Mouse (Mus musculus) adrenal gland (tissue): Measurements from ENCODE around the gene Cyp26c1.

Experiments
- intact Hi-C: fragments of 180-260 bp; cut with DNase I; formaldehyde crosslinking; loops from one replicate; pipeline ENCODE4 v1.15.1; 2025
- long read RNA-seq, 2 experiments: library from polyadenylated mRNA; unstranded; transcript quantifications; one replicate each; pipeline ENCODE4 v2.0.0; 2020; ENCODE audit warnings: borderline replicate concordance in 1 of 2; ENCODE audit not compliant: insufficient replicate concordance in 1 of 2

Cyp26c1 gene
- long read RNA-seq, experiment 1: 0 reads
- long read RNA-seq, experiment 2: 0 reads

DNA sequence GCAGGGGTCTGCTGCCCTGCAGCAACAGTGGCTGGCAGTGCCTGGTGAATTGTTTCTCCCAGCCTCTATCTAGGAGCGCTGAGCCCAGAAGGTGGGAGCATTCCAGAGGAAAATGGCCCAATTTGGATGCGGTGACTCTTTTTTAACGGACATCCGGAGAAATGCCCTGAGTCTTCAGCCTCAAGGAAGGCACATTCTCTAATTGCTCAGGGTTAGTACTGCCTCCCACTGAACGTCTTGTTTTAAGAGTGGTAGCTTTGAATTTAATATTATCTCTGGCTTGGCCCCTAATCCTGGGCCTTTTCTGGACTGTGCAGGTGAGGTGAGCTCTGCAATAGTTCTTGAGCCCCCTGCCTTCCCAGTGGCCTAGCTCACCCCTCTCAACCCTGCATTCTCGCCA, at the start of gene Cyp26c1:
Gene Cyp26c1, plus strand, starts transcription at position 301 of the 400 bp plus-strand sequence.
- intact Hi-C loops: no loop called here

DNA sequence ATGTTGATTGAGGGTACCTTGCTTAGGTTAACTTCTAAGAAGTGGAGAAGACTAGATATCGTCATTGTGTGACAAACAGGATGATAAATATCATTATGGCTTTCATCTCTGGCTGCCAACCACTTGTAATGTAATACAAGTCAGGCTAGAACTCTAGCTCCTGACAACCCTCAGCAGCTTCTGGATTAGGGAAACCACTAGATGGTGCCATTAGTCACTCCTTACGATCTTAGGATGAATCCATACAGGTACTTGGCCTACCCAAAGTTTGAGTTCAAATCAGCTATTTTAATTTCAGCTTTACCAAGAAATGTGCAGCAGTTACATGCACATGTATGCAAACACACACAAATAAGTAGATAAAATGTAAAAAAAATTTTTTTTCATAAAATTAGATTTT, 37.4 kb upstream of the Cyp26c1 start:
- intact Hi-C loops: no loop called here

DNA sequence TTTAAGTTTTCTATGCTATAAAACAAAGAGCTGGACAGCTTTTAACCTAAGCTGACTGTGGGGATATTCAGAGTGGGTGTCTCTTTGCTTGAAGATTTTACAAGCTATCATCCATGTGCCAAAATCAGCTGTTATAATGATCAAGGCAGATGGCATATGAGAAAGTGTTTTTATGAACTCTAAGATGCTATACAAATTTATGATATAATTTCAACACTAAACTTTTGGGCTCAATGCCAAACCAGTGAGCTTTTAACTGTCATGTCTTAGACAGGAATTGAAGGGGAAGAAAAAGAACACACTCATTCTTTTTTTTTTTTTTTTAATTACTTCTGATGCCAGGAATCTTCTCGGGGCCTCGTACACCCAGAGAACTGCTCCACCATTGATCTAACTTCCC, 34.9 kb upstream of the Cyp26c1 start:
- intact Hi-C loops: no loop called here

DNA sequence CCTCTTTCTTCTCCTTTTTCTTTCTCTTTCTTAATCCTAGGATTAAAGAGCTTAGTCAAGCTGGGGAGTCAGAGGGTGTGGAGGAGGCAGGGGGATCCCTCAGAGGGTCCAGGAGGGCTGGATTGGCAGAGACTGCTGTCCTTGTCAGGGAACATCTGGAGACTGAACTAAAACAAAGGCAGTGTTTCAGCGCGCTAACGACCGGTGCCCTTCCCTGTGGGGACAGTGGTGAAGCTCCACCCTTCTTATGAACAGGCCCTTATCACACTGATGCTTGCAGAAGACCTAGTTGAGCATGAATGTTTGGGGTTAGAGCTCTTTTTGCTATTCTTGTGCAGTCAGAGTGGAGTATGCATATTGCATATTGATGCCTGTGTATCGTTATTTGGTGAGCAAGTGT, 31.4 kb upstream of the Cyp26c1 start:
- intact Hi-C loops: no loop called here

DNA sequence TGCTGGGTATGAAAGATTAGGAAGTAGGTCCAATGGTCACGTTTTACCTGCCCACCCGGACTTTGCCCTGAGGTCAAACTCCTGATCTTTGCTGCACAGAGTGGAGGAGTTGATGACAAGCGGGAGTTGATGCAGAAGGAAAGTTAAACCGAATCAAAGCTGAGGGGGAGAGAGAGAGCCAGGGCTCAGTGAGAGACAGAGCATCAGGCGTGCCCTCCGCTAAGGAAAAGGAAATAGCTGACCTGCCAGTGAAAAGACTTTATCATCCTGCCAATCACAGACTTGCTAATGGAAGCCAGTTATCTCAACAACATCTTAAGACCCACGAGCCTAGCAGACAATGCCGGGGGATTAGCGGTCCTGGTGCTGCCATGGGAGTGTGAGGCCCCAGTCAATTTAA, 28.9 kb upstream of the Cyp26c1 start:
- intact Hi-C loops: no loop called here

DNA sequence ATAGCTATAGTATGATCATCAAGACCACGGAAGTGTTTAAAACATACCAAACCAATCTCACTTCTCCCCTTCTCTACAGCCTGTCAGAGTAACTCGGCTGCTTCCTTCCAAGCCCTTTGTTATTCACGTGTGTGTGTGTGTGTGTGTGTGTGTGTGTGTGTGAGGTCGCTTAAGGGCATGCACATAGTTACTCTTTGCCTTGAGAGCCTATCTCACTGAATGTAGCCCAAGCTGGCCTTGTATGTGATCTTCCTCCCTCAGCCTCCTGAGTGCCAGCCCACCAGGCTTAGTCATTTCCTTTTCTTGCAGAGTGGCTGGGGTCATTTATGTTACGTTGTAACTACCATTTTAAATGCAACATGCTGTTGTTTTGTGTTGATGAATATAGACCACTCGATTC, 20.1 kb upstream of the Cyp26c1 start:
- intact Hi-C loops: no loop called here

DNA sequence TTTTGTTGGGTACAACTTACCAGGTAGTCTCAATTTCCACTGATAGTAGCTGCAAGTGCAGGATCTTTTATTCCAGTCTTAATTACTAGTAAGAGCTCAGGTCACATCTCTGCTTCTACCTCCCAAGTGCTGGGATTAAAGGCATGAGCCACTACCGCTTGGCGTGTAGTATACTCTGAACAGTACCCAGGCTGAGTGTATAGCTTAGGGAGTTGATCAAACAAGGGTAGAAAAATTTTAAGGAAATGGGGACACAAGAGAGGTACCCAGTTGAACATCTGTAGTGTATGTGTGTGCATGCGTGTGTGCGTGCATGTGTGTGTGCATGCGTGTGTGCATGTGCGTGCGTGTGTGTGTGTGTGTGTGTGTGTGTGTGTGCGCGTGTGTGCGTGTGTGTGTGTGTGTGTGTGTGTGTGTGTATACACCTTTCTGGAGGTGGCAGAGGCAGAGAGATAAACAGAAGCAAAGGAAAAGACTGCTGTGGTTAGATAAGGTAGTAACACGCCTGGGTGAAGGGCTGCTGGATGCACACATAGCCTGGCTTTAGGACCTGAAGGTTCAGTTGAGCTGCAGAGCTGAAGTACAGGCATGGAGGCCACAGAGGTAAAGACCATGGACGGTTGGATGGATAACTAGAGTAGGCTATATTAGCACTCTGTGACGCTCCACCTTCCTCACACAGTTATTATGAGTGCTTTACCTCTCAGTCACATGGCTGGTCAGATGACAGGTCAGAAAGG, 17.4 kb upstream of the Cyp26c1 start:
- intact Hi-C loops: no loop called here

DNA sequence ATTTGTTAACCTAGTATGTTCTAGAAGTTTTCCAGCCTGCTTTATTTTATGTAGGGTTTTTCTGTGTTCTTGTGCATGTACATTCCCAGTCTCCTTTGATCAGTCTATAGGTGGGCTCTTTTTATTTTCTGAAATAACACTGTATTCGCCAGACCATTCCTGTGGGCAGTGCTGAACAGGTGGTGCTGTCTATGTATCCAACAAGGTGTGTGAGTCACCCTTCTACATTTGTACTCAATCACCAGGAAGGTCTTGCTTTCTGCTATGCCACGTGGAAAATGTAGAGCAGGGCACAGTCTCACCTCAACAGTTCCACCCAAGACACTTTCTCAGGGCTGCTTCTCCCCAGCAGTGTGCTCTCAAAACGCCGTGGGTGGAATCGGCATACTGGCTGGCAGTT, 16.7 kb upstream of the Cyp26c1 start:
- intact Hi-C loops: no loop called here

DNA sequence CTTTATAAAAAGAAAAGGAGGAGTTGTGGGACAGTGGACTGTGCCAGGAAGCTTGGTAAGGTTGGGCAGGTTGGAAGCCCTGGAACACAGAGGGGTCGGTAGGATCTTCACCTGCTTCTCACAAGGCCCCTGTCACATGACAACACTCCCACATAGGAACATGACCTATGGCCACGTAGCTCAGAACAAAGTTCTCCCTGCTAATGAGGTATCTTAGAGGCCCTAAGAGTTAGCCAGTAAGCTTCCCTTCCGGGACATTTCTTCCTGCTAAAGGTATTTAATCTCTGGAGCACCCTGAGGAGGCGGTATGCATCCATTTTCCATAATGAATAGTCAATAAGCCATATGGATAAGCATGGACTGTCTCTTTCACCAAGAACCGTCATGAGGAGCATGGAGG, 15.9 kb upstream of the Cyp26c1 start:
- intact Hi-C loops: no loop called here

DNA sequence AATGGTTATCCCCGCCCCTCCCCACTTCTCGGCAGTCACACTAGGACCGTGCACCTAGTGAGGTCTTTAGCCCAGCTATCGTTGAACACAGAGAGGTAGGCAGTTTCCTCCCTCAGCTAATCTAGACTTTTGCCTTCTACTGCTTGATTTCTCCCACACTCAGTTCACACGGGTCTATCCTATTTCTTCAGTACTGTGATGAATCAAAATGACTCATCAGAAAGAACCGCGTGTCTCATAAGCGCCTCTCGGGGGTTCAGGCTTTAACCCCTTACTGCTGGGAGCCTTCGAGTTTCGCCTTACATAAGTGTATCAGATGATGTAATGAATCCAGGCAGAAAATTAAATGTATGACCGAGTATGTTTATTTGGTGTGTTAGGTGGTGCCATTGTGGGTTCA, 12.0 kb upstream of the Cyp26c1 start:
- intact Hi-C loops: no loop called here

DNA sequence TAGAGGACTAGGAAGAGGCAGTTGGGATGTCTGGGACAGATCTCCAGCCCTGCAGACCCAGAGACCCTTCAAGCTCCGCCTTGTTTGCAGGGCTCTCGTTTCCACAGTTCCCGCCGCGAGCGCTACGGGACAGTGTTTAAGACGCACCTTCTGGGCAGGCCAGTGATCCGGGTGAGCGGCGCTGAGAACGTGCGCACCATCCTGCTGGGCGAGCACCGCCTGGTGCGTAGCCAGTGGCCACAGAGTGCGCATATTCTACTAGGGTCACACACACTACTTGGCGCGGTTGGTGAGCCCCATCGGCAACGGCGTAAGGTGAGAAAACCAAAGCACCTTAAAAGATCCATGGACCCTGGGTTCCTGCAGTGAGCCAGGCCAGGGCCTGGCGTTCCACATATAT, 966 bp downstream of the Cyp26c1 start:
- intact Hi-C loops: no loop called here

DNA sequence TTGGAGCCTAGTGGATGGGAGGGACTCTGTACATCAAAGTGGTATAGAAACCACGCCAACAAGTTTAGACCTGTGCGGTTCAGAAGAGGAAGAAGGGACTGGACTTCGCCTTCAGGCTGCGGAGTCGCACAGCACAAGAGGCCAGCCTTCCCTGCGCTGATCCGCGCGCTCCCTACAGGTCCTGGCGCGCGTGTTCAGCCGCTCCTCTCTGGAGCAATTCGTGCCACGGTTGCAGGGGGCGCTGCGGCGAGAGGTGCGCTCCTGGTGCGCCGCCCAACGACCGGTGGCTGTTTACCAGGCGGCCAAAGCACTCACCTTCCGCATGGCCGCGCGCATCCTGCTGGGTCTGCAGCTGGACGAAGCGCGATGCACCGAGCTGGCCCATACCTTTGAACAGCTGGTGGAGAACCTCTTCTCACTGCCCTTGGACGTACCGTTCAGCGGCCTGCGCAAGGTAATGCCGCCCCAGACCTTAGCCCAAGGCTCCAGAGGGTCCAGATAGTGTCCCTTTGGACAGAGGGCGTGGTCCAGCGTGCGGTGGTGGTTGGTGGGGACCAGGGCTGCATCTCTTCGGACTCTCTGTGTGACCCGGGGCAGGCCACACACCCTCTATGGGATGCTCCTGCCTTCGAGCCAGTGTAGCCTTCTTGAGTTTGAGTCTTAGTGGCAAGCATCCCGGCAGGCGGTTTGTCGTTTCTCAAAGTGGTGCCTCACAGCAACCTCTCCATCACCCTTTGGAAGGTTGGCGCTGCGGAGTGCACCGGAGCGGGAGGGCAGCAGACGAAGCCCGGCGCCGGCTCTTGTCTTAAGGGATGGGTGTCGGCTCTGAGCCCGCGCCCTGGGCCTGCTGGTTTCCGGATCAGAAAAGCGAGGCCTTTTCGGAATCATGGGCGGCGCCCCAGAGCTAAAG, 1.8 kb downstream of the Cyp26c1 start:
- intact Hi-C loops: no loop called here

DNA sequence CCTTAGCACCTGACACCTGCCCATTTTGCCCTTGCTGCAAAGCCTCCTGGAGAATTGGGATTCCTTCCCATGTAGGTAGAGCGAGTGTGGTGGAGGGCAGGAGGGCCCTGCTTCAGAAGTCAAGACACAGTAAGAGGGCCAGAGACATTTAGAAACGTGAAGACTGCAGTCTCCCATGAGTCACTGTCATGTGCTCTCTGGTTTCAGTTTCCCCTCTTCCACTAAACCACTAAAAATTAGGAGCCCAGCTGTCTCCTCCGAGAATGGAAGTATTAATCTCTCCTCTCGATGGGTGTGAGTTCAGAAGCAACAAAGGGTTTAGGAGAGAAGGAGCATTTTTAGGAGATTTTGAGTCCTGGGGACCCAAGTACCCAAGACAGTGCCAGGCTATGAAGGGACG, 4.1 kb downstream of the Cyp26c1 start:
- intact Hi-C loops: no loop called here

DNA sequence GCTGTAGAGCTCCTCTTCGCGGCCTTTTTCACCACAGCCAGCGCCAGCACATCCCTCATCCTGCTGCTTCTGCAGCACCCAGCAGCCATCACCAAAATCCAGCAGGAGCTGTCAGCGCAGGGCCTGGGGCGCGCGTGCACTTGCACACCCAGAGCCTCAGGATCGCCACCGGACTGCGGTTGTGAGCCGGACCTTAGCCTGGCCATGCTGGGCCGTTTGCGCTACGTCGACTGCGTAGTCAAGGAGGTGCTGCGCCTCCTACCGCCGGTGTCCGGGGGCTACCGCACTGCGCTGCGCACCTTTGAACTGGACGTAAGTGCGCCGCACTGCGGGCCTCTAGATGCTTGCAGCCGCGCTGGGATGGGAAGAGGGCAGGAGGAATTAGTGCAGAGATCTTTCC, 5.3 kb downstream of the Cyp26c1 start:
- intact Hi-C loops: no loop called here

DNA sequence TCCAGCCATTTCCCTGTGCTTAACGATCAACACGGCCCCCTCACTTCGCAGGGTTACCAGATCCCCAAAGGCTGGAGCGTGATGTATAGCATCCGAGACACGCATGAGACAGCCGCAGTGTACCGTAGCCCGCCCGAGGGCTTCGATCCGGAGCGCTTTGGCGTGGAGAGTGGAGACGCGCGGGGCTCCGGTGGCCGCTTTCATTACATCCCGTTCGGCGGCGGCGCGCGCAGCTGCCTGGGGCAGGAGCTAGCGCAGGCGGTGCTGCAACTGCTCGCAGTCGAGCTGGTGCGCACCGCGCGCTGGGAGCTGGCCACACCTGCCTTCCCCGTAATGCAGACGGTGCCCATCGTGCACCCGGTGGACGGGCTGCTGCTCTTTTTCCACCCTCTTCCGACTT, 7.5 kb downstream of the Cyp26c1 start:
- intact Hi-C loops: no loop called here

DNA sequence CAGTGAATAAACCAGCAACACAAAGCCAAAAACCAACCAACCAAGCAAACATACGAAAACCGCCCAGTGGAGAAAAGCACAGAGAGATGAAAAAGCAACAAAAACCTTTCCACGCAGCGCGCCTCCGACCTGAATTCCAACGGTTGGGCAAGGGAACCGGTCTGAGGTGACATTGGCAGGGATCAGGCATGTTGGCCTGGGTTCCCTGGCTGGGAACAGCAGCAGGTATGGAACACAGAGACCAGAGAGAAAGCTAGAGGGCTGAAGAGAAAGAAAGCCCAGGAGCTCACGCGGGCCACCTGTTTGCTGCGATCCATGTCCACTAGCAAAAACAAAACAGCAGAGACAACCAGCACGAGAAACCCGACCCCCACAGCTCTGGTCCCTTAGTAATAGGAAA, 9.8 kb downstream of the Cyp26c1 start:
- intact Hi-C loops: no loop called here

DNA sequence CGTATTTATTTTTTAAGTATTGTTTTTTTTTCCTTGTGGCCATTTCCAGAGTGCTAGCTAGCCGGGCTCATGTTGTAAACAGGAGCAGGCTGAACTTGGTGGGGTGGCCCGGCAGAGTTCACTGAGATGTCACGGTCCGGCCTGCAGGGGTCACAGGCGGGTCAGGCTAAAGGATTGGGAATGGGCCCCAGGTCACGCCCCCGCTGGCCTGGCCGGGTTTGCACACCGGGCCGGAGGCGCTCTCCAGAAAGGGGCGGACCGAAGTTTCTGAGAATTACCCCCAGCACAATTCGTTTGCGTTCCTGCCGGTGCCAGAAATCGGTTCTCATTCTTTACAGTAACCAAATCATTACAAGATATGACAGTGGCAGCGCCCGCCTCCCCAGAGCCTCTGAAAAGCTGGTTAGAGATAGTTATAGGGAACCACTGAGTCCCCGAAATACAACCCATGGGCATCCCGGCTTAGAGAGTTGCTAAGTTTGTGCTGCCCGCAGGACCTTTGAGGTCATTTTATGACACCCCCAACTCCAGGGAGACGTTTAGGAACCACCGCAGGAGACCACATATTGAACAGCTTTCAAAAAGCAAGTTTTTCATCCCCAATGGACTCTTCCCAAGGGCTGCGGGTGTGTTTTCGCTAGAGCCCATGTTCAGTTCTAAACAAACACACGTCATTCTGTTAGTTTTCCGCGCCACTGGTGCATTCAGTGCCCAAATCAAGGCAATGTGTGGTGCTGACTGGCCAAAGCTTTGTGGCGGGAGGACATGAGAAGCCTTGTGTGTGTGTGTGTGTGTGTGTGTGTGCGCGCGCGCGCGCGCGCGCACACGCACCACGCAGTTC, 10.6 kb downstream of the Cyp26c1 start:
- intact Hi-C loops: no loop called here

DNA sequence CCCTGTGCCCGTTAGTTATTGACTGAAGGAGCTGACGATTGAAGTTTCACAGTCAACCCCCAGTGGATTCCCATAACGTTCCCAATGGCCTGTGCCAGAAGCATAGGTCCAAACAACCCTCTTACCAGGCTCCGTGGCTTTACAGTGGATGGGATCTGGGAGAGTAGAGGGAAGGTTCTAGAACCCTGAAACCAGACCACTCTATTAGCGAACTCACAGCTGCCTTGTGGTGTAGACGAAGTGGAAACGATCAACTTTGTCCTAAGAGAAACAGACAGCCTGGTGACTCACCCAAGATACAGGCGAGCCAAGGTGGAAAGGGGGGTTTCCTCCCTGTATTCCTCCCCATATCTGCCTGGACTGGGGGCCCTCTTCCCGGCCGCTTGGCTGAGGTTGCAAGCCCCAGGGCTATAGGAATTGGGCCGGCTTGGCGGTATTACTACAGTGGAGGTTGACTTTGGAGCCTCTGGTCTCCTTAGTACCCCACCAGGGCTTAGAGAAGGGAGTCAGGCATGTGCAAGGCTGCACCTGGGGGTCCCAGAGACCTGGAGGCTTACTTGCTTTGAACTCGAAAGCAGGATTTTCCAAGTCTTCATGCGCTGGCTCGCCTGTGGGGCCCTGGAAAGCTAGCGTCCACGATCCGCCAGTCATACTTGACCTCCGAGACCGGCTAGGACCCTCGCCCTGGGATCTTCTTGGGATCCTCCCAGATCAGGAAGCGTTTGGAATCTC, 11.4 kb downstream of the Cyp26c1 start:
- intact Hi-C loops: no loop called here

DNA sequence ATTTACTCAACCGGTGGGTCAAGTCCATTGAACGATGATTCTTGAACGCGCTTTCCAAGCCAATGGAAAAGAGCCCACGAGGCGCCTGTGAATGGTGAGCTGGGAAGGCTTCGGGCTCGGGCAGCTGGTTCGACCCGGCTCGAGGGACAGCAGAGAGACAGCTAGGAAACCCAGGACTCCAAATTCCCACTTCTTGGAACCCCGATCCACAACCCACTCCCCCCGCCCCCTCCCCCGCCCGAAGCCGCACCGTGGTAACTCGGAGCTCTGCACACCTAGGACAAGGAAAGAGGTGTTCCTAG, 11.9 kb downstream of the Cyp26c1 start:
- intact Hi-C loops: no loop called here

DNA sequence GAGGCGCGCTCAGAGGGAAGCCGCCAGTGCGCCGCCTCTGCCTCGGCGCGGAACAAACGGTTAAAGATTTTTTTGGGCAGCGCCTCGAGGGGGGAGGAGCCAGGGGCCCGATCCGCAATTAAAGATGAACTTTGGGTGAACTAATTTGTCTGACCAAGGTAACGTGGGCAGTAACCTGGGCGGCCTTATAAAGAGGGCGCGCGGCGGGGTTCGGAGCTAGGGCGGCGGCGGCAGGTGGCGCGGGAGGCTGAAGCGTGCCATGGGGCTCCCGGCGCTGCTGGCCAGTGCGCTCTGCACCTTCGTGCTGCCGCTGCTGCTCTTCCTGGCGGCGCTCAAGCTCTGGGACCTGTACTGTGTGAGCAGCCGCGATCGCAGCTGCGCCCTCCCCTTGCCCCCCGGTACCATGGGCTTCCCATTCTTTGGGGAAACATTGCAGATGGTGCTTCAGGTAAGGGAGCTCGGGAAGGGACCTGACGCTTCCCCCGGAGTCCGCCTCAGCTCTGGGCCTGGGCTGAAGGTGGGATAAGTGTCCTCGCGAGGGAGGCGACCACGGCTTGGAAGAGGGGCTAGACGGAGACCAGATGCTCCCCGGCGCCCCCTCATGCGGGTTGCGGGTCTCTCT, 12.4 kb downstream of the Cyp26c1 start, which contains the start of gene Cyp26a1:
Gene Cyp26a1, plus strand, starts transcription at position 148 of the 622 bp plus-strand sequence.
- intact Hi-C loops: no loop called here
